Mouse (Mus musculus): ENCODE data around the gene Dhdh.

DNA sequence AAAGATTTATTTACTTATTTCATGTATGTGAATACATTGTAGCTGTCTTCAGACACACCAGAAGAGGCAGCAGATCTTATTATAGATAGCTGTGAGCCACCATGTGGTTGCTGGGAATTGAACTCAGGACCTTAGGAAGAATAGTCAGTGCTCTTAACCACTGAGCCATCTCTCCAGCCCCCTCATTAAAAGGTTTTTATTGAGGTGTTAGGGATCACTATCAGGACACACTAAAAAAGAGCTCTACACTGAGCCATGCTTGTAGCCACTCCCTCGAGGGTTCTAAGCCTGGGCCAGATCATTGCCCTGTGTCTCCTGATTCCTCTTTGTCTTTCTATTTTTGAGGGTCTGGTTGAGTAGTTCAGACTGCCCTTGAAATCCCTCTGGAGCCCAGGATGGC lies 12.2 kb downstream of the Dhdh start:
- no peak for TF ChIP-seq POLR2A (IDR thresholded peaks at IDR 0.05; ENCODE audit: insufficient read depth, low read depth, low read length)
- no peak for TF ChIP-seq EP300 (IDR thresholded peaks at IDR 0.05; ENCODE audit: insufficient read depth, low read depth, low read length)
